Mouse (Mus musculus) lung, embryonic 15.5 days (tissue): ENCODE measurements around the gene Ccl27a. TPM values are rescaled to one million over a fixed set of nuclear protein-coding genes. Genes with fewer than 3 reads are reported as not detected.

Experiments
- ATAC-seq: fragments of 200-750 bp; cut with Nextera tagmentation; 2 replicates; pipeline ENCODE4 v1.8.0; 2017; ENCODE audit warnings: moderate number of reproducible peaks, borderline replicate concordance; ENCODE audit not compliant: low FRiP score, low TSS enrichment; ENCODE audit errors: extremely low read depth
- H3K27ac ChIP-seq: fragments of 300-500 bp; sonication (generic); 2 replicates; pipeline ENCODE4 v1.5.1; 2015; ENCODE audit warnings: moderate library complexity, mild to moderate bottlenecking, inconsistent platforms
- H3K27me3 ChIP-seq: fragments of 300-500 bp; sonication (generic); 2 replicates; pipeline ENCODE4 v1.6.1; 2015; ENCODE audit warnings: inconsistent platforms
- H3K36me3 ChIP-seq: fragments of 300-500 bp; sonication (generic); 2 replicates; pipeline ENCODE4 v1.6.1; 2015; ENCODE audit warnings: inconsistent platforms
- H3K4me1 ChIP-seq: fragments of 300-500 bp; sonication (generic); 2 replicates; pipeline ENCODE4 v1.6.1; 2015; ENCODE audit warnings: inconsistent platforms
- H3K4me2 ChIP-seq: fragments of 300-500 bp; sonication (generic); 2 replicates; pipeline ENCODE4 v1.6.1; 2015; ENCODE audit warnings: inconsistent platforms, mild to moderate bottlenecking, moderate library complexity
- H3K4me3 ChIP-seq: fragments of 300-500 bp; sonication (generic); 2 replicates; pipeline ENCODE4 v1.5.1; 2015; ENCODE audit warnings: mild to moderate bottlenecking, inconsistent platforms
- H3K9ac ChIP-seq: fragments of 300-500 bp; sonication (generic); 2 replicates; pipeline ENCODE4 v1.6.1; 2015; ENCODE audit warnings: inconsistent platforms
- H3K9me3 ChIP-seq: fragments of 300-500 bp; sonication (generic); 2 replicates; pipeline ENCODE4 v1.6.1; 2016; ENCODE audit warnings: inconsistent platforms
- WGBS: fragments of 180-500 bp; shearing (Covaris S2); methylation state at CpG from one replicate; pipeline ENCODE4 v1.1.7; 2015; 5-methylcytosine and 5-hydroxymethylcytosine counted together
- polyA plus RNA-seq: library from polyadenylated mRNA; unstranded; fragments of >200 nt; fragmentation: Nextera tagmentation; extraction: Ambion mirVana; gene quantifications from 2 replicates; pipeline ENCODE4 v1.2.1, GENCODE M21; 2015

The Ccl27a gene
- polyA plus RNA-seq, 1 experiment from 2014 or later, result 30.5 TPM

- H3K9me3 ChIP-seq, result no peaks in the 10 kb centered on the region
- no peak within 1 kb of the TSS for H3K27ac ChIP-seq
- peaks cover 44% of the 10 kb centered on the region for H3K27me3 ChIP-seq
- peak within 1 kb of the TSS; percentile 77 for H3K4me2 ChIP-seq
- under 1% methylated on average over 27 of the region's 27 CpGs for WGBS
- peaks cover 17% of the 10 kb centered on the region for H3K36me3 ChIP-seq
- peaks cover 23% of the 10 kb centered on the region for H3K4me1 ChIP-seq
- peak; percentile 95 for ATAC-seq
- H3K4me3 ChIP-seq, result peak within 1 kb of the TSS; percentile 70
- H3K9ac ChIP-seq, result peak within 1 kb of the TSS; percentile 76
Observed at GRCm38 (mm10) chr4:41722918-41723351, 51.1 kb downstream of the Ccl27a start, which contains the start of gene Dctn3. Dctn3 (minus strand) TSS chr4:41723170.

Other genes starting within 250 kb of the Ccl27a start
- 2.0 and 2.2 TPM in 2 replicates for gene Fam219a, start 204.7 kb downstream of the Ccl27a start, polyA plus RNA-seq
- gene Dnaic1, start 204.5 kb downstream of the Ccl27a start, polyA plus RNA-seq, result 2.9 and 3.3 TPM in 2 replicates
- 8.1 and 9.7 TPM in 2 replicates for gene Enho, start 133.9 kb downstream of the Ccl27a start, polyA plus RNA-seq
- 7.8 TPM in 2 replicates for gene Cntfr, start 77.2 kb downstream of the Ccl27a start, polyA plus RNA-seq
- gene Il11ra1, start 74.3 kb downstream of the Ccl27a start, polyA plus RNA-seq, result 131 and 136 TPM in 2 replicates
- 80.4 and 89.8 TPM in 2 replicates for gene Rpp25l, start 60.7 kb downstream of the Ccl27a start, polyA plus RNA-seq
- 133 and 136 TPM in 2 replicates for gene Dctn3, start 51.1 kb downstream of the Ccl27a start, polyA plus RNA-seq
- gene Arid3c, start 43.1 kb downstream of the Ccl27a start, polyA plus RNA-seq, result not detected in 2 replicates
- 29.2 and 30.8 TPM in 2 replicates for gene Galt, start 19.0 kb downstream of the Ccl27a start, polyA plus RNA-seq
- gene Sigmar1, start 18.1 kb downstream of the Ccl27a start, polyA plus RNA-seq, result 75.5 and 80.2 TPM in 2 replicates
- gene Gm21541, start 129.4 kb upstream of the Ccl27a start, polyA plus RNA-seq, result 26.8 and 44.4 TPM in 2 replicates
- gene Gm20878, start 167.3 kb upstream of the Ccl27a start, polyA plus RNA-seq, result 1.7 TPM in 2 replicates
- gene Fam205a4, start 191.8 kb upstream of the Ccl27a start, polyA plus RNA-seq, result 0.06 and 0.11 TPM in 2 replicates